Mouse (Mus musculus) brain, embryonic 18.5 days (tissue): Measurements from ENCODE around the gene Olfr1501.
"Not testable (repeated sequence)": the region's sequence is repeated elsewhere in the genome, so short reads cannot be mapped to it uniquely, and the experiment has no call there.

Experiments
- DNase-seq: peaks from one replicate; pipeline ENCODE4 v3.0.0-alpha.2; 2012; ENCODE audit warnings: low read depth, low spot score

Olfr1501 gene

GRCm38 (mm10) chr19:13850592-13850991 lies at the start of gene Olfr1501:
Gene Olfr1501 (minus strand): TSS chr19:13850692.
- DNase-seq = not testable (repeated sequence)

GRCm38 (mm10) chr19:13897828-13898227 lies 47.3 kb upstream of the Olfr1501 start, which contains the start of gene Olfr1504:
Gene Olfr1504 (minus strand): TSS chr19:13897928.
- DNase-seq = no peak

GRCm38 (mm10) chr19:13861495-13861894 lies 11.0 kb upstream of the Olfr1501 start, which contains the start of gene Olfr1502:
Gene Olfr1502 (plus strand): TSS chr19:13861795.
- DNase-seq = no peak

- no peak for DNase-seq
These were observed 20.1 kb downstream of the Olfr1501 start, which contains the start of gene Olfr1500 for GRCm38 (mm10) chr19:13830388-13830787. Gene Olfr1500 (minus strand): TSS chr19:13830488.

- DNase-seq = no peak
These were observed 22.0 kb downstream of the Olfr1501 start for GRCm38 (mm10) chr19:13828447-13828846.

GRCm38 (mm10) chr19:13820847-13821246 lies 29.6 kb downstream of the Olfr1501 start:
- DNase-seq = no peak

GRCm38 (mm10) chr19:13819347-13819746 lies 31.1 kb downstream of the Olfr1501 start, which contains the start of gene Olfr1499:
Gene Olfr1499 (minus strand): TSS chr19:13819447.
- DNase-seq = no peak

GRCm38 (mm10) chr19:13818827-13819226 lies 31.7 kb downstream of the Olfr1501 start:
- DNase-seq = no peak

GRCm38 (mm10) chr19:13812823-13813222 lies 37.7 kb downstream of the Olfr1501 start:
- DNase-seq = no peak

- DNase-seq = not testable (repeated sequence)
These were observed 45.0 kb downstream of the Olfr1501 start for GRCm38 (mm10) chr19:13805486-13805885.

GRCm38 (mm10) chr19:13798102-13798501 lies 52.4 kb downstream of the Olfr1501 start, which contains the start of gene Olfr1497:
Gene Olfr1497 (minus strand): TSS chr19:13798202.
- no peak for DNase-seq
